Mouse (Mus musculus): Measurements from ENCODE around the gene Scand1.

GRCm38 (mm10) chr2:156352413-156353165 is 40.1 kb upstream of the Scand1 start:
- TF ChIP-seq CTCF (IDR thresholded peaks at IDR 0.05; ENCODE audit: extremely low read depth, insufficient read length, insufficient replicate concordance, low read depth, low read length) (no peak), POLR2A (IDR thresholded peaks at IDR 0.05; ENCODE audit: low read depth, low read length) (no peak)

Data from small intestine, adult 2 months (tissue).